Mouse (Mus musculus): ENCODE measurements at regions not wholly inside any gene's neighbourhood (a gene's known extent, or its start where the extent isn't known, plus 50 kb on each side); places are given as distances from the start of the nearest gene placed in this dataset.

DNA sequence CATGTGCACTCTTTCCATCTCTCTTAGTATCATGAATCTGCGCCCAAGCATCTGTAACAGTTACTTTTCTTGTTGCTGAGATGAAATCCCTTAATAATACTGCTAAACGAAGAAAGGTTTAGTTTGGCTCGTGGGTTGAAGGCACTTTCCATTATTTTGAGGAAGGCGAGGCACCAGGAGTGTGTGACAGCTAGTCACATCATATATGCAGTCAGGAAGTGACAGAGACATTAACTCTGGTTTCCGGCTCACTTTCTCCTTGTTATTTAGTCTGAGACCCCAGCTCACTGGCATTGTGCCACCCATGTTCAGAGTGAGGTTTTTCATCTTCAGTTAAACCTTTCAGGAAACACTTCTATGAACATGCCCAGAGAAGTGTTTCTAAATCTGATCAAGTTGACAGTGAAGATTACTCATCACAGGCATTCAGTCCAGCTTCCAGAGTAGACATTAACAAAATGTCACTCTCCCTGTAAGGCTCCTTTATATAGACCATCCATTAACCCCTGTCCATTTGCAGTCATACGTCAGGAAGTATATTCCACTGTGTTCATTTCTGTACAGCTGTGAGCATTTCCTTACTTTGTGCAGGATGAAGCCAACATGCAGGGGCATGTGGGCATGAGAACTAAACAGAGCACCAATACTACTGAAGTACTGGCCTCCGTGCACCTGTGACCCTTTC lies 238.0 kb upstream of the Il12b start:
- Histone ChIP-seq H3K4me3 (no peak overlapping the region), H3K27ac (ENCODE audit: poor library complexity, severe bottlenecking) (no peak overlapping the region), H3K27me3 (replicated peaks) (no peaks in the 10 kb centered on the region), H3K4me1 (replicated peaks) (peaks cover 5% of the 10 kb centered on the region), H3K9ac (no peak overlapping the region), H3K9me3 (replicated peaks) (no peaks in the 10 kb centered on the region), H3K4me2 (no peak overlapping the region), H3K36me3 (no peaks in the 10 kb centered on the region)
- ATAC-seq (ENCODE audit: insufficient number of reproducible peaks, low FRiP score): no peak
- WGBS: 76% methylated on average over 7 of the region's 7 CpGs

DNA sequence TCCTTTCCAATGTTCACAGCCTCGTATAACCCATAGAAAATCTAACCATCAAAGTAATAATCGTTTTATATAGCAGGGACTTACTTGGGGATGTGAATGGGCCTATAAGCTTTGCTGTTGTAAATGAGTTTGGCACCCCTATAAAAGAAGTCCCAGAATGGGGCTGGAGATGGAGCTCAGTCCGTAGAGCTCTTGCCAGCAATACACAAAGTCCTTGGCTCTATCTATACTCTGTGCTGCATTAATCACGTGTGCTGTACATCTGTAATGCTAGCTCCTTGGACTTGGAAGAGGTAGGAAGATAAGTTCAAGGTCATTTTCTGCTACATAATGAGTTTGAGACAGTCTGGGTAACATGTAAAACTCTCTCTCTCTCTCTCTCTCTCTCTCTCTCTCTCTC lies 236.8 kb upstream of the Il12b start:
- ATAC-seq (ENCODE audit: insufficient number of reproducible peaks, low FRiP score): no peak
- no peak overlapping the region for H3K4me2 ChIP-seq
- 68% methylated on average over 4 of the region's 4 CpGs for WGBS

DNA sequence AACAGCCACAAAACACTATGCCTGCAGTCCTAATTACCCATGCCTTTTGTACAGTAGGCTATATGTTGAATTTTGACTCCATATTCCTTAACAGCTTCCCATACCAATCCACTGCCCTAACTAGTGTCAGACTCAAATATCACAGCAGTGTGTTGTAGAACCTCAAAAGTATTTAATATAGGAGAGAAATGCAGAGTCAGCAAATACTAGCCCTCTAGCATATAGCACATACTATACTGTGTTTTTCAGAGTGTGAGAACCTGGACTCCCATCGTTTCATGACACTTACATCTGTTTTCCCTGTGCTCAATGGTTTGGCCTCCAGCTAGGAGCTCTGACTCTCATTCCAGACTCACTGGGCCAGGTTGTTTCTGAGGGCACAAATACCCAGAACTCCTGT lies 236.1 kb upstream of the Il12b start:
- Histone ChIP-seq H3K9me3 (replicated peaks) (no peaks in the 10 kb centered on the region), H3K36me3 (no peaks in the 10 kb centered on the region)

More for the DNA sequence above, 236.8 kb upstream of the Il12b start:
- H3K36me3 ChIP-seq: no peaks in the 10 kb centered on the region
- no peaks in the 10 kb centered on the region for H3K27me3 ChIP-seq (replicated peaks)
- no peak overlapping the region for H3K9ac ChIP-seq
- no peak overlapping the region for H3K27ac ChIP-seq (ENCODE audit: poor library complexity, severe bottlenecking)
- peaks cover 3% of the 10 kb centered on the region; the same call in 1 of the 2 replicates for H3K4me1 ChIP-seq (replicated peaks)
- no peak overlapping the region for H3K4me3 ChIP-seq
- no peaks in the 10 kb centered on the region for H3K9me3 ChIP-seq (replicated peaks)

DNA sequence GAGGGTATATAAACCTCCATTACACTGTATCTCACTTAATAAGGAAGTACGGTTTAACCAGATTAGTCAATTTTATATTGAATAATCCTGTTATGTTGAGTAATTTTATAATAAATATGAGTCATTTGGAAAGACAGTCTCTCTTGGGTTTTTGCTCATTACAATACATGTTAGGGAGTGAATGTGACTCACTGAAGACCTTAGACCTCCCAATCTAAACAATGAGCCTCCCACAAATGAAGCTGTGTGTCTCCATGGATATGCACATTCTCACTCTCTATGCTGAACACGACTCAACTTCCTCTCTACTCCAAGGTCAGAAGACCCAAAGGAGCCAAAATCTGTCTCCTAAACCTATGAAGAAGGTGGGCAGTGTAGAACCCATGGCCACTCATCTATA lies 235.7 kb upstream of the Il12b start:
- Histone ChIP-seq H3K36me3 (no peaks in the 10 kb centered on the region), H3K27me3 (replicated peaks) (no peaks in the 10 kb centered on the region), H3K4me1 (replicated peaks) (peaks cover 5% of the 10 kb centered on the region; the same call in 1 of the 2 replicates), H3K9ac (no peak overlapping the region), H3K4me3 (no peak overlapping the region), H3K4me2 (no peak overlapping the region), H3K27ac (ENCODE audit: poor library complexity, severe bottlenecking) (no peak overlapping the region), H3K9me3 (replicated peaks) (no peaks in the 10 kb centered on the region)
- no peak for ATAC-seq (ENCODE audit: insufficient number of reproducible peaks, low FRiP score)
- WGBS: 58% methylated on average over 2 of the region's 2 CpGs

More for the DNA sequence above, 236.1 kb upstream of the Il12b start:
- Histone ChIP-seq H3K27ac (ENCODE audit: poor library complexity, severe bottlenecking) (no peak overlapping the region), H3K9ac (no peak overlapping the region), H3K27me3 (replicated peaks) (no peaks in the 10 kb centered on the region), H3K4me2 (no peak overlapping the region), H3K4me3 (no peak overlapping the region), H3K4me1 (replicated peaks) (peaks cover 5% of the 10 kb centered on the region; the same call in 1 of the 2 replicates)
- ATAC-seq (ENCODE audit: insufficient number of reproducible peaks, low FRiP score): no peak
- WGBS: 76% methylated on average over 1 of the region's 1 CpGs

DNA sequence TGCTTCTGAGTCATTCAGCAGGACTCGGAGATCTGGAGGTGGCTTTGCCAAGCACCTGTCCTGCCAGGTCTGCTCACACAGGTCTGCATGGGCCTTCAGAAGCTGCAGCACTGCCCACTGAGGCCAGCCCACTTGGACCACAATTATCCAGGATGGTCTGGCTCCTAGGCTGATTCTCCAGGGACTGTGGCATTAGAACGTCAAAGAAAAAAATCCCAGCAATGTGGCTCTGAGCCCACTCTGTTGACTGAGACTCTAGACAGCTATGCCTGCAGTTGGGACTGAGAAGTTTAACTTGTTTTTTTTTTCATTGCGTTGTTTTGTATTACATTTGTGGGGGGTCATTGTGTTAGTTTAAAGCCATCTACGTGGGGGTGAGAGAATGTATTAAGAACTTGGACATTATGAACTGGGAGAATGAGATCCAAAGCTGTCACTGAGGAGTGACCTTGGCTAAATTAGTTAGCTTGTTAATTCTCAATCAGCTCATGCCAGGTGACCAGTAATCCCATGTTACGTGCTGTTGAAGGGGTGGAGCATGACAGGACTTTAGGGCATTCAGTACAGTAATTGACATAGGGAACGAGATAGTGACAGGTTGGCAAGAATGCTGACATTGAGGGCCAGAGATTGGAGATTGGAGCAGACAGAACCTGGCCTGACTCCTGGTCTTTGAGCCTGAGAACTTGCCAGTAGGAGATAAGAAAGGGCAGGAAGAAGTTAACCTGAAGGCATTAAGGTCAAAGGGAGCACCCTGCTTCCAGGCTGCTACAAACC lies 232.0 kb upstream of the Il12b start:
- H3K27me3 ChIP-seq (replicated peaks): no peaks in the 10 kb centered on the region
- H3K27ac ChIP-seq (ENCODE audit: poor library complexity, severe bottlenecking): no peak overlapping the region
- no peaks in the 10 kb centered on the region for H3K36me3 ChIP-seq
- no peaks in the 10 kb centered on the region for H3K9me3 ChIP-seq (replicated peaks)
- H3K9ac ChIP-seq: no peak overlapping the region
- H3K4me1 ChIP-seq (replicated peaks): peaks cover 5% of the 10 kb centered on the region; the same call in 1 of the 2 replicates
- WGBS: 59% methylated on average over 6 of the region's 6 CpGs
- H3K4me2 ChIP-seq: no peak overlapping the region
- no peak overlapping the region for H3K4me3 ChIP-seq
- ATAC-seq (ENCODE audit: insufficient number of reproducible peaks, low FRiP score): no peak

DNA sequence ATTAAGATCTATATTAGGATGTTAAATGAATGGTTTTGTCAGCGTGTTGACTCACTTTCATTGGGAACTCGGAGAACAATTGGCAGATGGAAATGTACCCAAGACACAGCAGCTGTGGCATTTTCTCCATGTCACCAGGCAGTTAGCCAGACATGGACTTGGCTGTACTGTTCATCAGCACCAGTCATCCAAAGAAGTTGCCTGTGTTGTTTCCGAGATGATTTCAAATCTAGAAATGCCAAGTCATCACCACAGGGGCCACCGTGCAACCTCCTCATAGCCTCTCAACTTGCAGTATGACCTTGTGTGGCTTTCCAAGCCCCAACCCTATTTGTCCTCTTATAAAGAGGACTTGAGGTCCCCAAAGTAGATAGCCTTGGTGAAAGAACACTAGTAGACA lies 227.4 kb upstream of the Il12b start:
- 81% methylated on average over 4 of the region's 4 CpGs for WGBS
- H3K27me3 ChIP-seq (replicated peaks): no peaks in the 10 kb centered on the region

DNA sequence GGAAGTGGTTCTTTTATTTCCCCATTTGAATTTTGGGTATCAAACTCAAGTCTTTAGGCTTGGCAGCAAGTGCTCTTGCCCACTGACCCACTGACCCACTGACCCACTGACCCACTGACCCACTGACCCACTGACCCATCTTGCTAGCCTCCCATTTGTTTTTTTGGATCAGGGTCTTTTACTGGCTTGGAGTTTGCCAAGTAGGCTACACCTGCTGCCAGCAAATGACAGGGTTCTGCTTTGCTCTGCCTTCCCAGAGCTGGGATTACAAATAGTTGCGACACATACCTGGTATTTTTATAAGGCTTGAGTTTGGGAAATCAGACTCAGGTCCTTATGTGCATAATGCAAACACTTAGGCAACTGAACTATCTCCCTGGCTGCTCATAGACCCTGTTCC lies 226.7 kb upstream of the Il12b start:
- no peaks in the 10 kb centered on the region for H3K9me3 ChIP-seq (replicated peaks)
- no peaks in the 10 kb centered on the region for H3K27me3 ChIP-seq (replicated peaks)
- no peak for ATAC-seq (ENCODE audit: insufficient number of reproducible peaks, low FRiP score)
- H3K4me1 ChIP-seq (replicated peaks): peaks cover under 1% of the 10 kb centered on the region; the same call in 1 of the 2 replicates
- WGBS: 79% methylated on average over 1 of the region's 1 CpGs
- no peak overlapping the region for H3K4me3 ChIP-seq
- H3K27ac ChIP-seq (ENCODE audit: poor library complexity, severe bottlenecking): no peak overlapping the region
- H3K4me2 ChIP-seq: no peak overlapping the region
- no peaks in the 10 kb centered on the region for H3K36me3 ChIP-seq
- no peak overlapping the region for H3K9ac ChIP-seq

More for the DNA sequence above, 227.4 kb upstream of the Il12b start:
- no peak for ATAC-seq (ENCODE audit: insufficient number of reproducible peaks, low FRiP score)
- H3K9ac ChIP-seq: no peak overlapping the region
- peaks cover 5% of the 10 kb centered on the region; the same call in 1 of the 2 replicates for H3K4me1 ChIP-seq (replicated peaks)
- no peak overlapping the region for H3K27ac ChIP-seq (ENCODE audit: poor library complexity, severe bottlenecking)
- H3K4me2 ChIP-seq: no peak overlapping the region
- H3K9me3 ChIP-seq (replicated peaks): no peaks in the 10 kb centered on the region
- H3K36me3 ChIP-seq: no peaks in the 10 kb centered on the region
- no peak overlapping the region for H3K4me3 ChIP-seq

DNA sequence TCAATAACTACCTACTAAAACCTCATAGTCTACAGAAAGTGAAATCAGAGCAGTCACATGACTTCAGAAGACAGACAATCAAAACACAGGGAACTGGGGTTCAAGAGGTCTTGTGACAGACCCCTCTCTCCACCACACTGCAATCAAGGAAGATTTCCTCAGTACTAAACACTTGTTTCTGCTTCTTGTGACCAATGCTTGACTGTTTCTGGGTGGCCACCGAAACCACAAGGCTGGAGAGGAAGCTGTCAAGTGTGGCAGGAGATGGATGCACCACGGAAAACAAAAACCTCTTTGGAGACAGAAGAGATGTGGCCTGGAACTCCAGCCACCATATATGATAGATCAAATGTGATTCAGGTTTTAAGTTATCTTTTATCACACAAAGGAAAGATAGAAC lies 225.3 kb upstream of the Il12b start:
- no peak overlapping the region for H3K9ac ChIP-seq
- H3K4me1 ChIP-seq (replicated peaks): no peaks in the 10 kb centered on the region
- no peaks in the 10 kb centered on the region for H3K27me3 ChIP-seq (replicated peaks)
- no peak overlapping the region for H3K4me3 ChIP-seq
- H3K4me2 ChIP-seq: no peak overlapping the region
- no peak for ATAC-seq (ENCODE audit: insufficient number of reproducible peaks, low FRiP score)
- no peaks in the 10 kb centered on the region for H3K9me3 ChIP-seq (replicated peaks)
- H3K36me3 ChIP-seq: no peaks in the 10 kb centered on the region
- WGBS: 66% methylated on average over 2 of the region's 2 CpGs
- no peak overlapping the region for H3K27ac ChIP-seq (ENCODE audit: poor library complexity, severe bottlenecking)

DNA sequence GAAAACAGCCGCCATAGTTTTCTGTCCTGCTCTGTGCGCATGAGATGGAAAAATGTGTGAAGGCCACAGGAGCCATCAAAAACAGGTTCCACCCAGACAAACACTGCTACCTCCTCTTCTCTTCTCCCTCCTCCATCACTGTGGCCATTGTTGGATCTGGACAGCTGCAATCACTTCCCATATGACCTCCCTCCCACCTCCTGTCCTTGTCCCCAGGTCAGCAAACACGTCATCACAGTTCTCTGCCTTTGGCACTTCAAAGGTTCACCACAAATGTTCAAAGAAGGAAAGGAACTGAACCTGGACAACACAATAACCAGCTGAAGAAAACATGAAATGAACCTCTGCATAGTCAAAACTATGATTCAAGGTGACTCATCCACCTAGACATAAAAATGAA lies 220.2 kb upstream of the Il12b start:
- WGBS: 71% methylated on average over 3 of the region's 3 CpGs
- Histone ChIP-seq H3K27ac (ENCODE audit: poor library complexity, severe bottlenecking) (no peak overlapping the region), H3K9me3 (replicated peaks) (no peaks in the 10 kb centered on the region), H3K4me3 (no peak overlapping the region), H3K4me1 (replicated peaks) (no peaks in the 10 kb centered on the region), H3K36me3 (no peaks in the 10 kb centered on the region), H3K9ac (no peak overlapping the region), H3K4me2 (no peak overlapping the region), H3K27me3 (replicated peaks) (no peaks in the 10 kb centered on the region)
- ATAC-seq (ENCODE audit: insufficient number of reproducible peaks, low FRiP score): no peak

DNA sequence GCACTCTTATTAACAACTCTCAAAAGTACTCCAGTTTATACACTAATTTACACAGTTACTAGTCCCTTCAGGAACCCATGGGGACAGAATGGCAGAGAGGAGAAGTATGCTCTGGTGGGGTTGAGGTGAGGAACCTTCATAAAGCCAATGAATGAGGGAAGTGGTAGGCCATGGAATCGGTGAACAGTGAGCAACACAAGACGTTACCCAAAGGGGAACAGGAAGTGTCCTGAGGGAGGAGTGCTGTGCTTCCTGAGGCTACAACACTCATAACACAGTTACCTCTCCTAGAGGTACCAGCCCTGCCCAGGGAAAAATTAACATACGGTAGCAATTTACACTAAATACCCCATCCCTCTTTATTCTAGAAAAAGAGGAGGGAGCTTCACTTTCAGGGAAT lies 216.0 kb upstream of the Il12b start:
- H3K4me1 ChIP-seq (replicated peaks): no peaks in the 10 kb centered on the region
- no peak overlapping the region for H3K4me2 ChIP-seq
- no peaks in the 10 kb centered on the region for H3K36me3 ChIP-seq
- no peak overlapping the region for H3K27ac ChIP-seq (ENCODE audit: poor library complexity, severe bottlenecking)
- no peaks in the 10 kb centered on the region for H3K9me3 ChIP-seq (replicated peaks)
- H3K4me3 ChIP-seq: no peak overlapping the region
- H3K9ac ChIP-seq: no peak overlapping the region
- no peaks in the 10 kb centered on the region for H3K27me3 ChIP-seq (replicated peaks)
- WGBS: 70% methylated on average over 3 of the region's 3 CpGs
- ATAC-seq (ENCODE audit: insufficient number of reproducible peaks, low FRiP score): no peak

DNA sequence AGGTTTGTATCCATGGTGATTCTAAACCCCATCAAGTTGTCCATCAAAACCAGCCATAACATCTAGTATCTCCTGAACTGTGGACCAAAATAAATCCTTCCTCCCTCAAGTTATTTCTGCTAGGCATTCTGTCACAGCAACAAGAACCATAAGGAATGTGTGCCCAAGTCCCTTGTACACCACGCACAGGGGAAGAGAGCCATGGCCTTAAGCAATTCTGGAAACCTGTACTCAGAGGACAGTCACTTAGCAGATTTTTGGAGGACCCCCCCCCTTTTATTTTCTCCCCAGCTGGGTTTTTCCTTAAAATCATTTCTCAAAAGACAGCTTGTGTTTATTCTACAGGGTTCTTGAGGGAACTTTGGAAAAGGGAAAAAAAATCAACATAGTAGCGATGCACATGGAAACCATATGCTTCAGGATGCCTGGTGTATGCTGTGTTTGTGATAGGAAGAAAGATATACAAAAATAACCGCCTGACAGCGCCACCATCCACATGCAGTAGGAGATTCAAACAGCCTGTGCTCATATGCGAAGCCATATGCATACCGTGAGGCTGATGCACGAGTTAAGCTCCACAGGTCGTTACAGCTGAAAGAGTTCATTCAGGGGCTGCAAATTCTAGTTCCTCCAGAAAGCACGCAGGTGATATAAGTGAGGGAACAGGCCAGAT lies 214.5 kb upstream of the Il12b start:
- 76% methylated on average over 9 of the region's 9 CpGs for WGBS
- no peak overlapping the region for H3K4me3 ChIP-seq
- ATAC-seq (ENCODE audit: insufficient number of reproducible peaks, low FRiP score): no peak
- H3K4me1 ChIP-seq (replicated peaks): no peaks in the 10 kb centered on the region
- no peaks in the 10 kb centered on the region for H3K36me3 ChIP-seq
- H3K9me3 ChIP-seq (replicated peaks): no peaks in the 10 kb centered on the region
- no peak overlapping the region for H3K4me2 ChIP-seq
- H3K27ac ChIP-seq (ENCODE audit: poor library complexity, severe bottlenecking): no peak overlapping the region
- no peaks in the 10 kb centered on the region for H3K27me3 ChIP-seq (replicated peaks)
- H3K9ac ChIP-seq: no peak overlapping the region

Measured in heart, embryonic 12.5 days (tissue).